8 mouse cellular contexts compared by ENCODE assay signal in genomic region chr17:45685171-45686092, GRCm38 (mm10). TPM values are rescaled to one million over a fixed set of nuclear protein-coding genes. Genes with fewer than 3 reads are reported as not detected.
A peak's percentile ranks its signal among the peaks of the same experiment; 100 is the strongest.
DNase-seq lines count a peak whose midpoint lies in the region; ATAC-seq lines count a peak whose summit lies in the region.

No protein-coding gene starts in this region.

- intact Hi-C loops in heart, postnatal 36 days (cut with DNase I) = no loop called here
- intact Hi-C loops in left cerebral cortex, postnatal 10 days (cut with DNase I) = no loop called here

- peak; percentile 26; the same call in 1 of the 2 replicates for ATAC-seq in erythroblast, adult 5-6 weeks (replicated peaks; ENCODE audit: low FRiP score, poor library complexity, severe bottlenecking)

- peak; percentile 51 for DNase-seq in cerebellum, adult 11 months
- DNase-seq in cerebellum, adult 9-10 months = no peak
- peak; percentile 54 for DNase-seq in adrenal gland, postnatal 25 days
- DNase-seq in heart, postnatal 36 days = peak; percentile 50 to 52
- peak; percentile 49 to 79 for DNase-seq in left cerebral cortex, postnatal 10 days (ENCODE audit: extremely low spot score in 1 of 2, low spot score in 2 of 2)
- DNase-seq in mesoderm, embryonic 11.5 days (ENCODE audit: low read depth, low spot score) = peak; percentile 46
- peak; percentile 54 to 62 for DNase-seq in spleen, postnatal 10 days (ENCODE audit: low spot score in 2 of 2)

RNA-seq across cellular contexts. Expression of gene Mrpl14, which starts 0.7 kb away (rescaled TPM):
- total RNA-seq in adrenal gland, postnatal 25 days (2021) = 101 and 124 TPM in 2 replicates
- 7.3 and 12.5 TPM in 2 replicates for total RNA-seq in erythroblast, adult 5-6 weeks (2015; ENCODE audit: low replicate concordance)
- 3.4 and 12.0 TPM in 2 replicates for total RNA-seq in erythroblast, adult 5-6 weeks (2017; ENCODE audit: low replicate concordance)
- total RNA-seq in heart, postnatal 36 days (2021) = 100 to 1,000 TPM; 140 to 155 TPM
- 10 to 100 TPM; 46.8 to 47.1 TPM for total RNA-seq in left cerebral cortex, postnatal 10 days (2021)

RNA-seq across cellular contexts. Expression of gene Tmem63b, which starts 1.3 kb away (rescaled TPM):
- 51.6 TPM in 2 replicates for total RNA-seq in adrenal gland, postnatal 25 days (2021)
- 2.5 and 5.2 TPM in 2 replicates for total RNA-seq in erythroblast, adult 5-6 weeks (2015; ENCODE audit: low replicate concordance)
- 0.43 and 3.9 TPM in 2 replicates for total RNA-seq in erythroblast, adult 5-6 weeks (2017; ENCODE audit: low replicate concordance)
- 10 to 100 TPM; 84.6 to 88.1 TPM for total RNA-seq in heart, postnatal 36 days (2021)
- 100 to 1,000 TPM; 238 to 244 TPM for total RNA-seq in left cerebral cortex, postnatal 10 days (2021)

RNA-seq across cellular contexts. Expression of gene Capn11, which starts 26.3 kb away (rescaled TPM):
- total RNA-seq in adrenal gland, postnatal 25 days (2021) = 0.46 TPM in 1 of 2 replicates, not detected in the other
- 0.96 and 1.0 TPM in 2 replicates for total RNA-seq in erythroblast, adult 5-6 weeks (2015; ENCODE audit: low replicate concordance)
- 0.94 and 0.98 TPM in 2 replicates for total RNA-seq in erythroblast, adult 5-6 weeks (2017; ENCODE audit: low replicate concordance)
- total RNA-seq in heart, postnatal 36 days (2021) = not detected
- under 1 TPM in 1 of 2 experiments, not detected in 1; 0.39 TPM for total RNA-seq in left cerebral cortex, postnatal 10 days (2021)

RNA-seq across cellular contexts. Expression of gene 1600014C23Rik, which starts 48.2 kb away (rescaled TPM):
- not detected in 2 replicates for total RNA-seq in adrenal gland, postnatal 25 days (2021)
- total RNA-seq in erythroblast, adult 5-6 weeks (2015; ENCODE audit: low replicate concordance) = not detected in 2 replicates
- total RNA-seq in erythroblast, adult 5-6 weeks (2017; ENCODE audit: low replicate concordance) = not detected in 2 replicates
- total RNA-seq in heart, postnatal 36 days (2021) = not detected
- total RNA-seq in left cerebral cortex, postnatal 10 days (2021) = not detected
